Mouse (Mus musculus) lung, embryonic 16.5 days (tissue): ENCODE data around the gene Glyat. TPM values are rescaled to one million over a fixed set of nuclear protein-coding genes. Genes with fewer than 3 reads are reported as not detected.

ENCODE experiments used
- ATAC-seq: fragments of 200-750 bp; cut with Nextera tagmentation; 2 replicates; pipeline ENCODE4 v1.8.0; 2017; ENCODE audit warnings: low read depth, mild to moderate bottlenecking, moderate library complexity
- H3K27ac ChIP-seq: fragments of 300-500 bp; sonication (generic); 2 replicates; pipeline ENCODE4 v1.5.1; 2014; ENCODE audit warnings: mild to moderate bottlenecking, control low read depth, low read length
- H3K27me3 ChIP-seq: fragments of 300-500 bp; sonication (generic); 2 replicates; pipeline ENCODE4 v1.6.1; 2014; ENCODE audit warnings: low read depth, low read length, mixed read lengths; ENCODE audit not compliant: control insufficient read depth, insufficient read depth
- H3K36me3 ChIP-seq: fragments of 300-500 bp; sonication (generic); 2 replicates; pipeline ENCODE4 v1.6.1; 2014; ENCODE audit warnings: low read length; ENCODE audit not compliant: control insufficient read depth, insufficient read depth
- H3K4me1 ChIP-seq: fragments of 300-500 bp; sonication (generic); replicated peaks from 2 replicates; pipeline ENCODE4 v1.6.1; 2014; ENCODE audit warnings: low read length, mixed read lengths; ENCODE audit not compliant: control insufficient read depth, insufficient read depth
- H3K4me2 ChIP-seq: fragments of 300-500 bp; sonication (generic); 2 replicates; pipeline ENCODE4 v1.6.1; 2014; ENCODE audit warnings: low read depth, low read length, control low read depth
- H3K4me3 ChIP-seq: fragments of 300-500 bp; sonication (generic); 2 replicates; pipeline ENCODE4 v1.5.1; 2014; ENCODE audit warnings: mild to moderate bottlenecking, low read length, control low read depth
- H3K9ac ChIP-seq: fragments of 300-500 bp; sonication (generic); 2 replicates; pipeline ENCODE4 v1.6.1; 2014; ENCODE audit warnings: low read length, control low read depth
- H3K9me3 ChIP-seq: fragments of 300-500 bp; sonication (generic); 2 replicates; pipeline ENCODE4 v1.6.1; 2016; ENCODE audit warnings: low read length; ENCODE audit not compliant: control insufficient read depth
- WGBS: fragments of 180-500 bp; shearing (Covaris S2); extraction: QIAGEN DNeasy Blood & Tissue Kit; methylation state at CpG from one replicate; pipeline ENCODE4 v1.1.7; 2014; 5-methylcytosine and 5-hydroxymethylcytosine counted together
- polyA plus RNA-seq: library from polyadenylated mRNA; unstranded; fragments of >200 nt; fragmentation: Nextera tagmentation; extraction: Ambion mirVana; gene quantifications from 2 replicates; pipeline ENCODE4 v1.2.1, GENCODE M21; 2015

The Glyat gene
- polyA plus RNA-seq, 1 experiment from 2014 or later: not detected

DNA sequence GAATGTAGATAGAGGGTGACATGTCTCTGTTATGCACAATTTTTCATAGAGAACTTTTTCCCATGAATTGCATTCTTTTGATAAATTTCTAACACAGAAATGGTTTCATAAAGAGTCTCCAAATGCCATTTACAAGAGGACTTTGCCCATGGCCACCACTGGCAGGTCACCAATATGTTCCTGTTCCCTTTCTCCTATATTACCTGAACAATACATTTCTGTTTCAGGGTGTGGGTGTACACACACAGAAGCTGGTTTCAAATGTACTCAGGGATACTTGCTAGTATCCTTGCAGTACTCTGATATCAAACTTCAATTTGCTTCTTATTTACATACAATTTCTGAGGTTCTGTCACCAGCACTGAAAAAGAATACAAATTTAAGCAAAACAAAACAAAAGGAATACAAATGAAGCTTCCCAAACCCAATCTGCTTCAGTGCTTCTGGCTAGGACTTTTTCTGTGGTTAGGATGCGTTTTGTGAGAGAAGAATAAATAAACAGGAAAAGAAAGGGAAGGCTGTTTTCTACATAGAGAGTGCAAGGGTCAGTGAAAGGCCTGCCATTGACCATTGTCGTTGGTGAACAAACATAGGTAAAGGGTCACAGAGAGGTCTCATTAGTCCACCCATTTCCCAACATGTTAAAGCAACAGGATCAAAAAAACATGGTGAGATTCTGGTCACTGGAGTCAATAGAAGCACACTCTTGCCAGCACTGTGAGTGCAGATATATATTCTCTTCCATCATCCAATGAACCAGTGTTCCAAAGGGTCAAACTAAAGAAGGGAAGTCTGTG is 32.2 kb upstream of the Glyat start:
- Histone ChIP-seq H3K4me3 (no peak overlapping the region), H3K27me3 (no peaks in the 10 kb centered on the region), H3K4me1 (peaks cover 6% of the 10 kb centered on the region; the same call in 1 of the 2 replicates), H3K36me3 (no peaks in the 10 kb centered on the region), H3K27ac (no peak overlapping the region), H3K9me3 (no peaks in the 10 kb centered on the region), H3K9ac (no peak overlapping the region), H3K4me2 (no peak overlapping the region)
- WGBS: 8% methylated on average over 2 of the region's 2 CpGs
- ATAC-seq: no peak

DNA sequence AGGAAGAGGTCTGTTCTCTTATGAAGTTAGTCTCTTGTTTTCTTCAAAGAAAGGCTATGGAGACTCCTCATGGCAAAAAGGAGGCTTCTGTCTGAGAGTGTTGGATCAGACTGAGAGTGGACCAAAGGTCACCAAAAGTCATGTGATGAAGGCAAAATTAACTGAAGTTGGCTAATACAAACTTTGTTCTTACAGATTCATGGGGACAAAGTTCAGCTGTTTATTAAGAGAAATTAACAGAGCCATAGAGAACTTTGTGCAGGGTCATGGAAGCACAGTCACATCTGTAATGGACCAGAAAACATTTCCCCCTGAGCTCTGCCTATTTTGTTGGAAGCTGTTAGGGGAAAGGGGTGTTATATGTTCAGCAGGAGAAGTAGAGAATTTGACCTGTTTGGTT is 24.8 kb upstream of the Glyat start:
- no peak overlapping the region for H3K4me3 ChIP-seq
- no peak for ATAC-seq
- H3K27ac ChIP-seq: no peak overlapping the region
- H3K27me3 ChIP-seq: no peaks in the 10 kb centered on the region
- no peaks in the 10 kb centered on the region for H3K4me1 ChIP-seq
- no peaks in the 10 kb centered on the region for H3K9me3 ChIP-seq
- no peak overlapping the region for H3K4me2 ChIP-seq
- H3K36me3 ChIP-seq: no peaks in the 10 kb centered on the region
- H3K9ac ChIP-seq: no peak overlapping the region

- Histone ChIP-seq H3K4me3 (no peak overlapping the region), H3K9me3 (no peaks in the 10 kb centered on the region), H3K27ac (no peak overlapping the region), H3K4me1 (no peaks in the 10 kb centered on the region), H3K27me3 (no peaks in the 10 kb centered on the region), H3K36me3 (no peaks in the 10 kb centered on the region), H3K9ac (no peak overlapping the region), H3K4me2 (no peak overlapping the region)
- WGBS: 69% methylated on average over 1 of the region's 1 CpGs
- ATAC-seq: no peak
These were observed 19.5 kb upstream of the Glyat start for GRCm38 (mm10) chr19:12613646-12614045.

DNA sequence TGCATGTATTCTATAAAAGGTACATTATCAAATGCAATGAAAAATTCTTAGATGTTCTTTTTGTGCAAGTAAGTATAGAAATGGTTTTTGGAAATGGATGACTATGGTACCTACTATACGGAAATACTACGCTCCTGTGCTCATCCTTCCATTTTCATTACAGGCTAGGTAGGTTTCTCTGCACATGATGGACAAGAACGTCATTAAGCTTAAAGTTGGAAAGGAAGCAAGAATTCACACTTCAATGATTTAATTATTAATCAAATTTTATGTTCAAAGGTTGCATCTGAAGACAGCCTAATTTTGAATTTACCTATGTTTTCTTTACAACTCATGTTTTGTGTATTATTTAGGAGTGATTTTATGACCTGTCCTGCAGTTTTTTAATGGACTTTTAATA is 1.2 kb downstream of the Glyat start:
- Histone ChIP-seq H3K27me3 (no peaks in the 10 kb centered on the region), H3K9me3 (no peaks in the 10 kb centered on the region), H3K4me1 (no peaks in the 10 kb centered on the region), H3K36me3 (no peaks in the 10 kb centered on the region), H3K4me2 (no peak overlapping the region), H3K9ac (no peak overlapping the region), H3K4me3 (no peak overlapping the region), H3K27ac (no peak overlapping the region)
- WGBS: 83% methylated on average over 3 of the region's 3 CpGs
- no peak for ATAC-seq

GRCm38 (mm10) chr19:12634963-12635362 is 1.9 kb downstream of the Glyat start:
- no peaks in the 10 kb centered on the region for H3K27me3 ChIP-seq
- no peak for ATAC-seq

DNA sequence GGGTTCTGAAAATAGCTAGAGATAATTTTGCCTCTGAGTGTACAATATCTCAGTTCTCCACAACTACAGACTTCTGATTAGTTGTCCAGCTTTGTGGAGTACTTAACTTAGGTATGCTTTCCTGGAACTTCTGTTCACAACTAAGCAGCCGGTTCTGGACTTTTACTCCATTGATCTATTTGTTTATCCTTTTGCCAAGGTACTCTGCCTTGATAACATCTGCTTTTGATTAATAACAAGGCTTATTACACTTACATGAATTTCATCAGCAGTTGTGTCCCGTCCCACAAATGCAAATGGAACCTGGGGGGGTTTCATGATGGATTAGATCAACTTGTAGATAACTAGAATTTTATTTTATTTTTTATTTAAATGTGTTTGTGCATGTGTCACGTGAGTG is 3.8 kb downstream of the Glyat start:
- Histone ChIP-seq H3K27me3 (no peaks in the 10 kb centered on the region), H3K9me3 (no peaks in the 10 kb centered on the region), H3K36me3 (no peaks in the 10 kb centered on the region), H3K27ac (no peak overlapping the region), H3K9ac (no peak overlapping the region), H3K4me2 (no peak overlapping the region), H3K4me1 (no peaks in the 10 kb centered on the region), H3K4me3 (no peak overlapping the region)
- WGBS: 56% methylated on average over 3 of the region's 3 CpGs
- ATAC-seq: no peak

More at GRCm38 (mm10) chr19:12634963-12635362, 1.9 kb downstream of the Glyat start:
- H3K4me3 ChIP-seq: no peak overlapping the region
- H3K36me3 ChIP-seq: no peaks in the 10 kb centered on the region
- H3K9ac ChIP-seq: no peak overlapping the region
- H3K4me1 ChIP-seq: no peaks in the 10 kb centered on the region
- no peak overlapping the region for H3K27ac ChIP-seq
- 78% methylated on average over 4 of the region's 4 CpGs for whole genome bisulfite sequencing
- H3K4me2 ChIP-seq: no peak overlapping the region
- no peaks in the 10 kb centered on the region for H3K9me3 ChIP-seq

GRCm38 (mm10) chr19:12638049-12638448 is 4.9 kb downstream of the Glyat start:
- ATAC-seq: no peak
- WGBS: 74% methylated on average over 1 of the region's 1 CpGs
- H3K4me3 ChIP-seq: no peak overlapping the region

GRCm38 (mm10) chr19:12649511-12649910 is 16.4 kb downstream of the Glyat start:
- no peak for ATAC-seq
- no peaks in the 10 kb centered on the region for H3K27me3 ChIP-seq

More at GRCm38 (mm10) chr19:12638049-12638448, 4.9 kb downstream of the Glyat start:
- Histone ChIP-seq H3K27ac (no peak overlapping the region), H3K36me3 (no peaks in the 10 kb centered on the region), H3K9ac (no peak overlapping the region), H3K4me1 (no peaks in the 10 kb centered on the region), H3K27me3 (no peaks in the 10 kb centered on the region), H3K4me2 (no peak overlapping the region), H3K9me3 (no peaks in the 10 kb centered on the region)

DNA sequence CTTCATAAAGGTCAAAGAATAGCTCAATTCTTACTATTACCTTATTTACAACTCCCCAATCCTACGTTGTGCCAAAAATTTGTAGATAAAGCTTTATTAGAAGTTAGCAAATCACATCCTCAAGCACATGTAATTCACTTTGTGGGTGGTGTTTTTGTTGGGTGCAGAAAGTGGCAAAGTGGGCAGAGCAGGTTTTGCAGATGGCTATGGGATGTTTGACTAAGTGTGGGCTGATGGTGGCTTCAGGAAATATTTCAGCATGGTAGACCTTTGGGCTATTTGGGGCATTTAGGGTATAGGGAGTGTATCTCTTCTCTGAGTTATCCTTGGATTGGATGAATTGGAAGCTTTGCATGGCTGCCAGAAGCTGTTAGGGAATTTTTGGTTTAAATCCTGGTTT is 33.0 kb downstream of the Glyat start:
- no peaks in the 10 kb centered on the region for H3K9me3 ChIP-seq
- no peaks in the 10 kb centered on the region for H3K27me3 ChIP-seq
- H3K27ac ChIP-seq: no peak overlapping the region
- H3K9ac ChIP-seq: no peak overlapping the region
- no peak overlapping the region for H3K4me2 ChIP-seq
- H3K4me3 ChIP-seq: no peak overlapping the region
- 62% methylated on average over 1 of the region's 1 CpGs for WGBS
- H3K4me1 ChIP-seq: no peaks in the 10 kb centered on the region
- no peak for ATAC-seq
- no peaks in the 10 kb centered on the region for H3K36me3 ChIP-seq

More at GRCm38 (mm10) chr19:12649511-12649910, 16.4 kb downstream of the Glyat start:
- H3K9me3 ChIP-seq: no peaks in the 10 kb centered on the region
- H3K36me3 ChIP-seq: no peaks in the 10 kb centered on the region
- H3K4me2 ChIP-seq: no peak overlapping the region
- H3K27ac ChIP-seq: no peak overlapping the region
- H3K9ac ChIP-seq: no peak overlapping the region
- H3K4me1 ChIP-seq: no peaks in the 10 kb centered on the region
- H3K4me3 ChIP-seq: no peak overlapping the region
